Mouse (Mus musculus): ENCODE data around the gene Cblb.

Cblb gene

GRCm38 (mm10) chr16:52031091-52031689 lies at the start of gene Cblb:
Cblb (plus strand) TSS chr16:52031225.
- DNase-seq, result peak; percentile 99

GRCm38 (mm10) chr16:51985436-51985835 lies 45.6 kb upstream of the Cblb start:
- DNase-seq, result no peak

- no peak for DNase-seq
Measured at GRCm38 (mm10) chr16:51986207-51986606, 44.8 kb upstream of the Cblb start.

- no peak for DNase-seq
Measured at GRCm38 (mm10) chr16:51987085-51987620, 43.9 kb upstream of the Cblb start.

GRCm38 (mm10) chr16:51988027-51988426 lies 43.0 kb upstream of the Cblb start:
- no peak for DNase-seq

- peak; percentile 19 for DNase-seq
Measured at GRCm38 (mm10) chr16:51989259-51989658, 41.8 kb upstream of the Cblb start.

- DNase-seq, result no peak
Measured at GRCm38 (mm10) chr16:52000043-52000442, 31.0 kb upstream of the Cblb start.

GRCm38 (mm10) chr16:52000801-52001200 lies 30.2 kb upstream of the Cblb start:
- no peak for DNase-seq

GRCm38 (mm10) chr16:52007006-52007405 lies 24.0 kb upstream of the Cblb start:
- DNase-seq, result no peak

- peak; percentile 24 for DNase-seq
Measured at GRCm38 (mm10) chr16:52008471-52008870, 22.6 kb upstream of the Cblb start.

- no peak for DNase-seq
Measured at GRCm38 (mm10) chr16:52009421-52009820, 21.6 kb upstream of the Cblb start.

- DNase-seq, result peak; percentile 75
Measured at GRCm38 (mm10) chr16:52012984-52013383, 18.0 kb upstream of the Cblb start.

- no peak for DNase-seq
Measured at GRCm38 (mm10) chr16:52013812-52014211, 17.2 kb upstream of the Cblb start.

GRCm38 (mm10) chr16:52023417-52023816 lies 7.6 kb upstream of the Cblb start:
- DNase-seq, result no peak

- DNase-seq, result no peak
Measured at GRCm38 (mm10) chr16:52027326-52027725, 3.7 kb upstream of the Cblb start.

- no peak for DNase-seq
Measured at GRCm38 (mm10) chr16:52029001-52029400, 2.0 kb upstream of the Cblb start.

GRCm38 (mm10) chr16:52031712-52032251 lies 757 bp downstream of the Cblb start:
- peak; percentile 97 for DNase-seq

GRCm38 (mm10) chr16:52032376-52033330 lies 1.6 kb downstream of the Cblb start:
- DNase-seq, result peak; percentile 51

GRCm38 (mm10) chr16:52033381-52034315 lies 2.6 kb downstream of the Cblb start:
- no peak for DNase-seq

- no peak for DNase-seq
Measured at GRCm38 (mm10) chr16:52034356-52034755, 3.3 kb downstream of the Cblb start.

GRCm38 (mm10) chr16:52036295-52036694 lies 5.3 kb downstream of the Cblb start:
- no peak for DNase-seq

- DNase-seq, result no peak
Measured at GRCm38 (mm10) chr16:52038283-52038682, 7.3 kb downstream of the Cblb start.
